Mouse (Mus musculus) hindbrain, embryonic 16.5 days (tissue): ENCODE results near the gene Nucks1. TPM values are rescaled to one million over a fixed set of nuclear protein-coding genes. Genes with fewer than 3 reads are reported as not detected.

Experiments used
- ATAC-seq: fragments of 200-750 bp; cut with Nextera tagmentation; 2 replicates; pipeline ENCODE4 v1.8.0; 2017; ENCODE audit warnings: moderate TSS enrichment, moderate library complexity
- H3K27ac ChIP-seq: fragments of 300-500 bp; sonication (generic); 2 replicates; pipeline ENCODE4 v1.5.1; 2014; ENCODE audit warnings: low read depth, mild to moderate bottlenecking, control low read depth, low read length, moderate library complexity
- H3K27me3 ChIP-seq: fragments of 300-500 bp; sonication (generic); replicated peaks from 2 replicates; pipeline ENCODE4 v1.6.1; 2014; ENCODE audit warnings: low read length; ENCODE audit not compliant: control insufficient read depth, insufficient read depth
- H3K36me3 ChIP-seq: fragments of 300-500 bp; sonication (generic); 2 replicates; pipeline ENCODE4 v1.6.1; 2014; ENCODE audit warnings: mild to moderate bottlenecking, low read length, moderate library complexity, mixed read lengths; ENCODE audit not compliant: control insufficient read depth, insufficient read depth
- H3K4me1 ChIP-seq: fragments of 300-500 bp; sonication (generic); 2 replicates; pipeline ENCODE4 v1.6.1; 2014; ENCODE audit warnings: low read depth, low read length; ENCODE audit not compliant: control insufficient read depth, insufficient read depth
- H3K4me2 ChIP-seq: fragments of 300-500 bp; sonication (generic); 2 replicates; pipeline ENCODE4 v1.6.1; 2014; ENCODE audit warnings: mild to moderate bottlenecking, low read length, control low read depth, moderate library complexity
- H3K4me3 ChIP-seq: fragments of 300-500 bp; sonication (generic); 2 replicates; pipeline ENCODE4 v1.5.1; 2014; ENCODE audit warnings: mild to moderate bottlenecking, low read length, control low read depth, moderate library complexity
- H3K9ac ChIP-seq: fragments of 300-500 bp; sonication (generic); 2 replicates; pipeline ENCODE4 v1.6.1; 2014; ENCODE audit warnings: low read depth, mild to moderate bottlenecking, control low read depth, low read length, moderate library complexity
- H3K9me3 ChIP-seq: fragments of 300-500 bp; sonication (generic); 2 replicates; pipeline ENCODE4 v1.6.1; 2014; ENCODE audit warnings: mild to moderate bottlenecking, low read length, moderate library complexity; ENCODE audit not compliant: control insufficient read depth
- WGBS: fragments of 180-500 bp; shearing (Covaris S2); extraction: QIAGEN DNeasy Blood & Tissue Kit; methylation state at CpG from one replicate; pipeline ENCODE4 v1.1.7; 2014; 5-methylcytosine and 5-hydroxymethylcytosine counted together
- polyA plus RNA-seq: library from polyadenylated mRNA; unstranded; fragments of >200 nt; fragmentation: Nextera tagmentation; extraction: Ambion mirVana; gene quantifications from 2 replicates; pipeline ENCODE4 v1.2.1, GENCODE M21; 2015

Nucks1 gene
- polyA plus RNA-seq, 1 experiment from 2014 or later: 45.0 TPM

DNA sequence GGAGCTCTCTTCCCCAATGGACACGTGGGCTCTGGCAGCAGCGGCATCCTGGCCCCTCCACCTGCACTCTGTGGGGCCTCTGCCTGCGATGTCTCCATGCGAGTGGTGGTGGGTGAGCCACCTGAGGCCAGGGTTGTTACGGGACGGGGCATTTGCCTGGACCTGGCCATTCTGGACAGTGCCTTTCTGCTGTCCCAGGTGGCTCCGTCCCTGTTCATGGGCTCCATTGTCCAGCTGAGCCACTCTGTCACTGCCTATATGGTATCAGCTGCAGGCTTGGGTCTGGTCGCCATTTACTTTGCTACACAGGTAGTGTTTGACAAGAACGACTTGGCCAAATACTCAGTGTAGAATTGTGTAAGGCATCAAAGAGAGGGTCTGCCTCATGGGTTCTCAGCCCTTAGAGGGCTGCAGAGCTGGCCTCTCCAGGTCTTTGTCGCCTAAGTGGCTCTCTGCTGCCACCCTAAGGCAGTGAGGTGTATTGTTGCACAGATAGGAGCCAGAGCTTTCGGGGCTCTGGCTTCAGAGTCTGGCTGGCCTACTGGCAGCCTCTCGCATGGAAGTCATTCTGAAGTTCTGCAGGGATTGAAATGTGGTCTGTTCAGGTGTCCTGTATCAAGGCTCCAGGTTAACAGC, 71.2 kb downstream of the Nucks1 start:
- Histone ChIP-seq H3K27ac (no peak overlapping the region), H3K9ac (no peak overlapping the region), H3K27me3 (no peaks in the 10 kb centered on the region; the same call in 1 of the 2 replicates), H3K4me1 (no peaks in the 10 kb centered on the region), H3K36me3 (no peaks in the 10 kb centered on the region), H3K4me3 (no peak overlapping the region), H3K4me2 (no peak overlapping the region), H3K9me3 (no peaks in the 10 kb centered on the region)
- ATAC-seq: peak; percentile 70
- 52% methylated on average over 12 of the region's 12 CpGs for WGBS

DNA sequence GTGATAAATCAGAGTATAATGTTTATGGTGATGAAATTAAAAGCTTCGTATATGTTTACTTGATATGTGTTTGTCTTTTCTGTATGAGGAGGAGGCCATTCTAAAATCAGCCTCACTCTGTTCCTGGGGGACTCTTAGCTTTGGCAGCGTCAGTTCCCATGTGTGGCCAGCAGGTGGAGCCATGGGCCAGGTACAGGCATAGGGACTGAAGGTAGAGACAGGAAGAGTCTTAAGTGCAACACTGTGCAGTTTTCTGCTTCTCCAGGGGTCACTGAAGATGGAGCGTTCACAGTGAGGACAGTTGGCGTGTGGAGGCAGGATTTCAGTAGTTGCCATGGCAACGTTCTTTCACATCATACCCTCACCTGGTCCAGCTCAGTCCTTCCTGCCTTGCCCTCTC, 72.6 kb downstream of the Nucks1 start:
- WGBS: 22% methylated on average over 5 of the region's 5 CpGs

DNA sequence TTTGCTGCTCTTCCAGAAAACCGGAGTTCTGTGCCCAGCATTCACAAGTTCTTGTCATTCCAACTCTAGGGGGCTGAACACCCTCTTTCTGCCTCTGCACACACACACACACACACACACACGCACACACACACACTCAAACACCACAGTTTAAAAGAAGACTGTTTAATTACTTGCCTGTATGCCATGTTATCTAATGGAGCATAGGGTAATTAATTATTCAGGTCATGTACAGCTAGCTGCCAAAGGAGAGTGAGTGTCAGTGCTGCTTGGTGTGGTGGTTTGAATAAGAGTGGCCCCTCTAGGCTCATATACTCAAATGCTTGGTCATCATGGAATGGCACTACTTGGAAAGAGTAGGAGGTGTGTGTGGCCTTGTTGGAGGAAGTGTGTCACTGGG, 73.5 kb downstream of the Nucks1 start:
- H3K36me3 ChIP-seq: no peaks in the 10 kb centered on the region

More for the DNA sequence above, 72.6 kb downstream of the Nucks1 start:
- Histone ChIP-seq H3K9me3 (no peaks in the 10 kb centered on the region), H3K27ac (no peak overlapping the region), H3K9ac (no peak overlapping the region), H3K4me2 (no peak overlapping the region), H3K27me3 (no peaks in the 10 kb centered on the region; the same call in 1 of the 2 replicates), H3K4me3 (no peak overlapping the region), H3K4me1 (no peaks in the 10 kb centered on the region), H3K36me3 (no peaks in the 10 kb centered on the region)
- peak; percentile 63; the same call in 1 of the 2 replicates for ATAC-seq

More for the DNA sequence above, 73.5 kb downstream of the Nucks1 start:
- H3K4me1 ChIP-seq: no peaks in the 10 kb centered on the region
- H3K27ac ChIP-seq: no peak overlapping the region
- 81% methylated on average over 2 of the region's 2 CpGs for WGBS
- H3K9ac ChIP-seq: no peak overlapping the region
- no peaks in the 10 kb centered on the region; the same call in 1 of the 2 replicates for H3K27me3 ChIP-seq
- no peak for ATAC-seq
- no peak overlapping the region for H3K4me2 ChIP-seq
- no peaks in the 10 kb centered on the region for H3K9me3 ChIP-seq
- no peak overlapping the region for H3K4me3 ChIP-seq

Other genes starting within 250 kb of the Nucks1 start
- 1.1 and 1.2 TPM in 2 replicates for gene Rab7b, start 221.8 kb upstream of the Nucks1 start, polyA plus RNA-seq
- gene Slc26a9, start 166.5 kb upstream of the Nucks1 start, polyA plus RNA-seq: 0.15 and 0.18 TPM in 2 replicates
- 0.41 and 0.67 TPM in 2 replicates for gene Pm20d1, start 113.2 kb upstream of the Nucks1 start, polyA plus RNA-seq
- gene Slc41a1, start 83.0 kb upstream of the Nucks1 start, polyA plus RNA-seq: 20.1 and 23.4 TPM in 2 replicates
- gene Rab29, start 43.3 kb upstream of the Nucks1 start, polyA plus RNA-seq: 8.6 and 9.3 TPM in 2 replicates
- gene Slc45a3, start 52.4 kb downstream of the Nucks1 start, polyA plus RNA-seq: 0.96 and 1.5 TPM in 2 replicates
- gene Elk4, start 97.1 kb downstream of the Nucks1 start, polyA plus RNA-seq: 10.0 and 10.2 TPM in 2 replicates
- gene Mfsd4a, start 157.5 kb downstream of the Nucks1 start, polyA plus RNA-seq: 6.9 and 9.0 TPM in 2 replicates
- gene Cdk18, start 229.2 kb downstream of the Nucks1 start, polyA plus RNA-seq: 1.1 and 1.5 TPM in 2 replicates